Mouse (Mus musculus): ENCODE data around the gene Ifit3. TPM values are rescaled to one million over a fixed set of nuclear protein-coding genes. Genes with fewer than 3 reads are reported as not detected.
"Not testable (repeated sequence)": the region's sequence is repeated elsewhere in the genome, so short reads cannot be mapped to it uniquely, and the experiment has no call there.

Gene Ifit3
- total RNA-seq, 2 experiments from 2014 or later = 5.4 to 6.3 TPM

GRCm38 (mm10) chr19:34587898-34588692, 4.8 kb downstream of the Ifit3 start:
- DNase-seq (ENCODE audit: low spot score in 2 of 2) = not testable (repeated sequence)

- DNase-seq (ENCODE audit: low spot score in 2 of 2) = no peak
Observed at GRCm38 (mm10) chr19:34588959-34589358, 5.6 kb downstream of the Ifit3 start.

- no peak for DNase-seq (ENCODE audit: low spot score in 2 of 2)
Observed at GRCm38 (mm10) chr19:34593456-34593855, 10.1 kb downstream of the Ifit3 start.

- DNase-seq (ENCODE audit: low spot score in 2 of 2) = not testable (repeated sequence)
Observed at GRCm38 (mm10) chr19:34594523-34594922, 11.2 kb downstream of the Ifit3 start.

- DNase-seq (ENCODE audit: low spot score in 2 of 2) = no peak
Observed at GRCm38 (mm10) chr19:34596811-34597210, 13.5 kb downstream of the Ifit3 start.

GRCm38 (mm10) chr19:34598341-34598740, 15.0 kb downstream of the Ifit3 start:
- DNase-seq (ENCODE audit: low spot score in 2 of 2) = no peak

- not testable (repeated sequence) for DNase-seq (ENCODE audit: low spot score in 2 of 2)
Observed at GRCm38 (mm10) chr19:34599250-34599649, 15.9 kb downstream of the Ifit3 start.

- not testable (repeated sequence) for DNase-seq (ENCODE audit: low spot score in 2 of 2)
Observed at GRCm38 (mm10) chr19:34601888-34602287, 18.6 kb downstream of the Ifit3 start, which contains the start of gene Ifit1bl1. Ifit1bl1 (minus strand) TSS chr19:34601956.

GRCm38 (mm10) chr19:34605472-34605871, 22.1 kb downstream of the Ifit3 start:
- DNase-seq (ENCODE audit: low spot score in 2 of 2) = no peak

GRCm38 (mm10) chr19:34607237-34608051, 24.1 kb downstream of the Ifit3 start, which contains the start of gene Ifit3b:
Ifit3b (plus strand) TSS chr19:34607970.
- peak in 1 of 2 experiments; percentile 40 for DNase-seq (ENCODE audit: low spot score in 2 of 2)

GRCm38 (mm10) chr19:34610118-34610517, 26.8 kb downstream of the Ifit3 start:
- not testable (repeated sequence) for DNase-seq (ENCODE audit: low spot score in 2 of 2)

GRCm38 (mm10) chr19:34612243-34613001, 29.1 kb downstream of the Ifit3 start:
- not testable (repeated sequence) for DNase-seq (ENCODE audit: low spot score in 2 of 2)

GRCm38 (mm10) chr19:34620871-34621270, 37.5 kb downstream of the Ifit3 start:
- no peak for DNase-seq (ENCODE audit: low spot score in 2 of 2)

- DNase-seq (ENCODE audit: low spot score in 2 of 2) = no peak
Observed at GRCm38 (mm10) chr19:34623781-34624180, 40.5 kb downstream of the Ifit3 start.

- DNase-seq (ENCODE audit: low spot score in 2 of 2) = no peak
Observed at GRCm38 (mm10) chr19:34624663-34625062, 41.3 kb downstream of the Ifit3 start.

GRCm38 (mm10) chr19:34627496-34627895, 44.2 kb downstream of the Ifit3 start:
- no peak for DNase-seq (ENCODE audit: low spot score in 2 of 2)

- no peak for DNase-seq (ENCODE audit: low spot score in 2 of 2)
Observed at GRCm38 (mm10) chr19:34631487-34631886, 48.2 kb downstream of the Ifit3 start.

- DNase-seq (ENCODE audit: low spot score in 2 of 2) = no peak
Observed at GRCm38 (mm10) chr19:34633484-34633883, 50.2 kb downstream of the Ifit3 start.

GRCm38 (mm10) chr19:34636933-34637557, 53.7 kb downstream of the Ifit3 start:
- peak; percentile 57 to 63 for DNase-seq (ENCODE audit: low spot score in 2 of 2)

All from adrenal gland, adult 18-20 months (tissue).